Comparison of ENCODE assay signal across 27 mouse cellular contexts in the genomic region with DNA sequence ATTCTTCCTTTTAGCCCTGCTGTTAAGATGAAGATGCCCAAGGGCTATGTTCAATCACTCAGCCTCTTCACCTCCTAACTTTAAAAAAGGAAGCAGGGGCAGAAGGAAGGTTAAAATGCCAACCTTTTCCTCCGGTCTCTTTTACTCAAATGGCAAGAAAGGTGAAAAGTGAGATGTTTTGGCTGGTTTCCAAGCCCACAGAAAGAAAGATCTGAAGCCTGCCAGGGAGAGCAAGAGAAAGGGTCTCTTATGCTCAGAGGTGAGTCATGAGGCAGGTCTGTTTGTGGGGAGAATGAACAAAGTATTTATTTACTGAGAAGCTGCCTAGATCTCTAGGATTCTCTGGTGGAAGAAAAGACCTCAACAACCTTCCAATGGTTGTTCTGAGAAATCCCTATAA.
"Had no signal": no experiment of that assay in that cellular context is flagged by ENCODE, and none has a peak within 500 bp of the region (broad histone marks: within the 10 kb centered on the region; RNA-seq: fewer than 3 reads in every experiment).

No protein-coding gene starts in this region.

- DNase-seq: gastrocnemius, postnatal 14 days; gastrocnemius, postnatal 36 days; heart, adult 2 months; heart, postnatal 14 days; heart, postnatal 36 days; kidney, adult 11 months; kidney, adult 2 months; kidney, adult 9 months; kidney, postnatal 14 days; kidney, postnatal 36 days; layer of hippocampus, adult 9-11 months; layer of hippocampus, postnatal 36 days; left cerebral cortex, postnatal 4 days; liver, embryonic 13.5 days had no signal

- H3K27ac ChIP-seq: heart, adult 2 months; heart, embryonic 13.5 days; heart, embryonic 15.5 days; hindbrain, embryonic 13.5 days; hindbrain, embryonic 15.5 days; hindbrain, postnatal 0 days; kidney, embryonic 15.5 days; kidney, postnatal 0 days; limb, embryonic 13.5 days; limb, embryonic 15.5 days; liver, embryonic 13.5 days; liver, embryonic 15.5 days had no signal

- H3K4me2 ChIP-seq: heart, embryonic 11.5 days; heart, embryonic 13.5 days; heart, embryonic 15.5 days; hindbrain, embryonic 13.5 days; hindbrain, embryonic 15.5 days; kidney, embryonic 15.5 days; limb, embryonic 13.5 days; limb, embryonic 15.5 days; liver, embryonic 11.5 days; liver, embryonic 13.5 days; liver, embryonic 15.5 days had no signal

- ATAC-seq: hindbrain, postnatal 0 days; intestine, embryonic 16.5 days had no signal

- H3K4me1 ChIP-seq: heart, embryonic 13.5 days; heart, embryonic 15.5 days; hindbrain, embryonic 13.5 days; hindbrain, embryonic 15.5 days; kidney, embryonic 15.5 days; liver, embryonic 13.5 days; liver, embryonic 15.5 days had no signal

- H3K36me3 ChIP-seq: heart, embryonic 13.5 days; heart, embryonic 15.5 days; hindbrain, embryonic 13.5 days; hindbrain, embryonic 15.5 days; kidney, embryonic 15.5 days; limb, embryonic 13.5 days; limb, embryonic 15.5 days; liver, embryonic 13.5 days; liver, embryonic 15.5 days had no signal

- H3K27me3 ChIP-seq: heart, embryonic 13.5 days; heart, embryonic 15.5 days; hindbrain, embryonic 13.5 days; hindbrain, embryonic 15.5 days; kidney, embryonic 15.5 days; limb, embryonic 13.5 days; limb, embryonic 15.5 days; liver, embryonic 13.5 days; liver, embryonic 15.5 days had no signal

- H3K9ac ChIP-seq: heart, embryonic 13.5 days; heart, embryonic 15.5 days; hindbrain, embryonic 13.5 days; hindbrain, embryonic 15.5 days; kidney, embryonic 15.5 days; limb, embryonic 13.5 days; limb, embryonic 15.5 days; liver, embryonic 13.5 days; liver, embryonic 15.5 days had no signal

- H3K9me3 ChIP-seq: heart, embryonic 13.5 days; heart, embryonic 15.5 days; hindbrain, embryonic 13.5 days; hindbrain, embryonic 15.5 days; kidney, embryonic 15.5 days; limb, embryonic 13.5 days; limb, embryonic 15.5 days; liver, embryonic 13.5 days; liver, embryonic 15.5 days had no signal

- H3K4me3 ChIP-seq: heart, adult 2 months; heart, embryonic 13.5 days; heart, embryonic 15.5 days; hindbrain, embryonic 13.5 days; hindbrain, embryonic 15.5 days; kidney, embryonic 15.5 days; limb, embryonic 13.5 days; limb, embryonic 15.5 days; liver, embryonic 13.5 days; liver, embryonic 15.5 days had no signal
